Mouse (Mus musculus) left cerebral cortex, adult 8-10 months (tissue): ENCODE data around the gene Zbtb2. TPM values are rescaled to one million over a fixed set of nuclear protein-coding genes. Genes with fewer than 3 reads are reported as not detected.
A peak's percentile ranks its signal among the peaks of the same experiment; 100 is the strongest.

Source experiments
- DNase-seq, 2 experiments: peaks; one replicate each; pipeline ENCODE4 v3.0.0; 2022; ENCODE audit warnings: low spot score in 2 of 2
- total RNA-seq, 4 experiments: library from RNA; stranded (reverse); gene quantifications; 2 replicates each; pipeline ENCODE4 v1.2.4; 2022

Zbtb2 gene
- total RNA-seq, 4 experiments from 2014 or later, result 10.3 to 12.4 (median 11.7) TPM

- DNase-seq, result peak; percentile 72 to 96
These were observed 1.0 kb downstream of the Zbtb2 start for GRCm38 (mm10) chr10:4386609-4387591.

- DNase-seq, result no peak
These were observed 3.7 kb downstream of the Zbtb2 start for GRCm38 (mm10) chr10:4384244-4384643.

GRCm38 (mm10) chr10:4380748-4381147 lies 7.2 kb downstream of the Zbtb2 start:
- DNase-seq, result no peak

DNA sequence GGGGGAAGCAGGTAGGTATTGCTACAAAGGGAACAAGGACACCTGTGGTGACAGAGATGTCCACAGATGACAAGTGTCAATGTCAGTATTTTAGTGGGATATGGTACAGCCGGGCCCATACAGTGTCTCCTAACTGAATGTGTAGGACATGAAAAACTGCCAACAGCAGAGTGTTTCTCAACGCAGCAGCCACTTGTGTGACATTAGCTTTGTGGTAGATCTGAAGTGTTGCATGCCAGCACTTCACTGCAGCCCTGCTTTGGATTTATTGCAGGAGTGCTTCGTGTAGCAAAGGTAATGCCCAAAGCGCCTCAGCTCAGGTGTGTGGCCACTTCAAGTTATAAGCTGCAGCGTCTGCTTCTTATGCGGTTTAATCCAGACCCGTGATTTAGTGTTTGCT lies 11.0 kb downstream of the Zbtb2 start:
- no peak for DNase-seq

DNA sequence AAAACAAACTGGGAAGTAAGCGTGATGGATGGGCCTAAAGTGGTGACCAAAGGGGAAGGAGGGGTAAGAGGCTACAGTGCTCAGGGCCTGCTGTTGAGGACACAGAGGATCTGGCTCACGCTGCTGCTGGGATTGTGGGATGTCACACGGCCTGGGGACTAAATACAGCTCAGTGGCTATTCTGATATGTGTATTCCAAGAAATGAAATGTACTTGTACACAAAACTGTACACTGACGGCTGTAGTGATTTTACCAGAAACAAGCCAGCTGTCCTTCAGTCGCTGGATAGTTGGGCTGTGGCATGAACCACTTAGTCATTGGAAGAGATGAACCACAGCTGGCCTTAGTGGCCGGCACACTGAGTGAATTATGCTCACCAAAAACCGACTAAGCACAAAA lies 11.4 kb downstream of the Zbtb2 start:
- no peak for DNase-seq

DNA sequence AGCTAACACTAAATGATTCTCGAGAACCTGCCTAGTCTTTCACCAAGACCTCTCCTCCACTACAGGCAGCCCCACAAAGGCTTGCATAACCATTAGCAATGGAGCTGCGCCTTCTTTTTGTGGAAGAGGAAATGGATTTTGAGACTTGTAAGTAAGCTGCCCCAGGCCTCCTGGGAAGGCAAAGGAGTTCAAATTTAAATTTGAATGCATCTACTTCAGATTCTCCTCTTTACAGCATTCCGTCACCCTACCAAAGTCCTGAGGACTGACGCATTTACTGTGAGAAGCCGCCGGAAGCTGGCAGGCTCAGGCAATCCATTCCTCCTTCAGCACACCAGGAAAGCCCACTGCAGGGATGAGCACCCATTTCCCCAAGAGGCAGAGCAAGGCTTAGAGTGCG lies 12.6 kb downstream of the Zbtb2 start:
- DNase-seq, result no peak

DNA sequence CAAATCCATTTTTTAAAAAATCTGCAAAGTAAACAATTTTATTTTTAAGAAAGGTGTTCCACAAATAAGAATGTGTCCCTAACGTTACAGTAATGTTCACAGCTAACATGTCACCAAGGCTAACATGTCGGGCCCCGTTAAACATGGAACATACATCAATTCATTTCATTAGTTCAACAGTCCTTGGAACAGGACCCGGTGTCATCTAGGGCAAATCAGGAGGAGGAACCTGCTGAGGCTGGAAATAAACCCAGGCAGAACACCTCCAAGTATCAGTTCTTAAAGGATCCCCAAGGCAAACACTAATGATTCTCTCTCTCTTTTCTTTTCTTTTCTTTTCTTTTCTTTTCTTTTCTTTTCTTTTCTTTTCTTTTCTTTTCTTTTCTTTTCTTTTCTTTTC lies 13.2 kb downstream of the Zbtb2 start:
- DNase-seq, result no peak

GRCm38 (mm10) chr10:4374239-4374638 lies 13.7 kb downstream of the Zbtb2 start:
- no peak for DNase-seq

DNA sequence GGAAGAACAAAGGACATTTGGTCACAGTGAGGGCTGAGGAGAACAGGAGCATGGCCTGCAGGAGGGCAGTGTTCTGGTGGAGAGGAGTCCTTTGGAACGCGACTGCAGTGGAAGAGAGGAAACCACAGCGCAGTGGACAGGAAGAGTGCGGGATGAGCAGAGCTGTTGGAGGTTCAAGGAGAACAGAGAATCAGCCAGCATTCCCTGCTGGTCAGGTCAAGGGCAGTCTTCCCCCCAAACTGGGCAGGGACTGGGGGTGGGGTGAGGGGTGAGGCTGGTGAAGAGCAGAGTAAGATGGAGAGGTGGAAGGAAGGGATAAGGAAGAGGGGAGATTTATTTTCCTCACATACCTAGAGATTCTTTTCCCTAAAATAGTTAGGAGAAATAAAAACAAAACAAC lies 14.3 kb downstream of the Zbtb2 start:
- DNase-seq, result no peak

- no peak for DNase-seq
These were observed 15.9 kb downstream of the Zbtb2 start for GRCm38 (mm10) chr10:4372011-4372410.

GRCm38 (mm10) chr10:4370105-4370504 lies 17.8 kb downstream of the Zbtb2 start:
- DNase-seq, result no peak

- no peak for DNase-seq
These were observed 23.3 kb downstream of the Zbtb2 start for GRCm38 (mm10) chr10:4364618-4365017.

GRCm38 (mm10) chr10:4357435-4357834 lies 30.5 kb downstream of the Zbtb2 start:
- DNase-seq, result no peak

DNA sequence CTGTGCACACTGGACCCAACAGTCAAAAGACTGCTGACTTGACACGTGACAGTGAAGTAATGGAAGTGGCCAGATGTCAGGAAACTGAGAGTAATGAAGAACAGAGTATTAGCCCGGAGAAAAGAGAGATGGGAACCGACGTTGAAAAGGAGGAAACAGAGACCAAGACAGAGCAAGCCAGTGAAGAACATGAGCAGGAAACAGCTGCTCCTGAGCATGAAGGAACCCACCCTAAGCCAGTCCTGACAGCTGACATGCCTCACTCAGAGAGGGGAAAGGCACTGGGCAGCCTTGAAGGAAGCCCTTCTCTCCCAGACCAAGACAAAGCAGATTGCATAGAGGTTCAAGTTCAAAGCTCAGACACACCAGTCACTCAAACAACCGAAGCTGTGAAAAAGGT lies 31.3 kb downstream of the Zbtb2 start:
- no peak for DNase-seq

DNA sequence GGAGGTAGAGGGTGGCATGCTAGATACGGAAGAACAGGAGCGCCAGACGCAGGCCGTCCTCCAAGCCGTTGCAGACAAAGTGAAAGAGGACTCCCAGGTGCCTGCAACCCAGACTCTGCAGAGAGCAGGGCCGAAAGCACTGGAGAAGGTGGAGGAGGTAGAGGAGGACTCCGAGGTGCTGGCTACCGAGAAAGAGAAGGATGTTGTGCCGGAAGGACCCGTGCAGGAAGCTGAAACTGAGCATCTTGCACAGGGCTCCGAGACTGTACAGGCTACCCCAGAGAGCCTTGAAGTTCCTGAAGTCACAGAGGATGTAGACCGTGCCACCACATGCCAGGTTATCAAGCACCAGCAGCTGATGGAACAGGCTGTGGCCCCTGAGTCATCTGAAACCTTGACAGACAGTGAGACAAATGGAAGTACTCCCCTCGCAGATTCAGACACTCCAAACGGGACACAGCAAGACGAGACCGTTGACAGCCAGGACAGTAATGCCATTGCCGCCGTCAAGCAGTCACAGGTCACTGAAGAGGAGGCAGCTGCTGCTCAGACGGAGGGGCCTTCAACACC lies 31.9 kb downstream of the Zbtb2 start:
- no peak for DNase-seq

DNA sequence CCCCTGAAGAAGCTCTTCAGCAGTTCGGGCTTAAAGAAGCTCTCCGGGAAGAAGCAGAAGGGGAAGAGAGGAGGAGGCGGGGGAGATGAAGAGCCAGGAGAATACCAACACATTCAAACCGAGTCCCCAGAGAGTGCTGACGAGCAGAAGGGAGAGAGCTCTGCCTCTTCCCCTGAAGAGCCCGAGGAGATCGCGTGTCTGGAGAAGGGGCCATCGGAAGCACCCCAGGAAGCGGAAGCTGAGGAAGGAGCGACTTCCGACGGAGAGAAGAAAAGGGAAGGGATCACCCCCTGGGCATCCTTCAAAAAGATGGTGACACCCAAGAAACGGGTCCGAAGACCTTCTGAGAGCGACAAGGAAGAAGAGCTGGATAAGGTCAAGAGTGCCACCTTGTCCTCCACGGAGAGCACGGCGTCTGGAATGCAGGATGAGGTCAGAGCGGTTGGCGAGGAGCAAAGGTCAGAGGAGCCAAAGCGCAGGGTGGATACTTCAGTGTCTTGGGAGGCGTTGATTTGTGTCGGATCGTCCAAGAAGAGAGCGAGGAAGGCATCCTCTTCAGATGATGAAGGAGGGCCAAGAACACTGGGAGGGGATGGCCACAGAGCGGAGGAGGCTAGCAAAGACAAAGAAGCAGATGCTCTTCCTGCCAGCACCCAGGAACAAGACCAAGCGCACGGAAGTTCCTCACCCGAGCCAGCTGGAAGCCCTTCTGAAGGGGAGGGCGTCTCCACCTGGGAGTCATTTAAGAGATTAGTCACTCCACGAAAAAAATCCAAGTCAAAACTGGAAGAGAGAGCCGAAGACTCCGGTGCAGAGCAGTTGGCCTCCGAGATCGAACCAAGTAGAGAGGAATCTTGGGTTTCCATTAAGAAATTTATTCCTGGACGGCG lies 33.3 kb downstream of the Zbtb2 start:
- no peak for DNase-seq

DNA sequence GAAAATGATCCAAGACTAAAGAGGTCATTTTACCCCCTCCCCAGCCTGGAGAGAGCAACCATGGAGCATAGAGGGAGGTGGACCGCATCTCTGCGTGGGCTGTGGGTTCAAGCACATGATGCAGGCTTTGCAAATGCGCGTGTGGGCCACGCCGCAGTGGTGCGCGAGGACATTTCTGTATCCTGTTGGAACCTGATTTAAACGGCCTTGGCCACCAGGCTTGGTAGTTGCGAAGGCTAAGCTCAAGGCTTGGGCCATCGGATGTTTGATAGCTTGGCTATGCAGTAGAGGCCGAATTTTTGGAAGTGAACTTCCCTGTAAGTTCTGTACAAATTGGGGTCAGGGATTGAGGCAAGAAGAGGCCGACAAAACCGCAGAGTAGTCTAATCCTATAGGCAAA lies 40.3 kb downstream of the Zbtb2 start:
- no peak for DNase-seq

DNA sequence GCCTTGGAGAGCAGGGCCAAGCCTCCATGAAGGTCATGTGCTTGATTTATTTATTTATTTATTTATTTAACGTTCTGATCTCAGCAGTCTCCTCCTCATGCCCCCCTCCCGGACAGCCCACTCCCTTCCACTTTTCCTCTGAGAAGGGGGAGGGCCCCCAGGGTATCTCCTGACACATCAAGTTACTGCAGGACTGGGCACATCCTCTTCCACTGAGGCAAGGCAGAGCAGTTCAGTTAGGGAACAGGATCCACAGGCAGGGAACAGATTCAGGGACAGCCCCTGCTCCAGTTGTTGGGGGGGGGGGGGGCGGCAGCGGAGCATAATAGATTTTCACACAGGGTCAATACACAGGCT lies 40.8 kb downstream of the Zbtb2 start:
- DNase-seq, result no peak

DNA sequence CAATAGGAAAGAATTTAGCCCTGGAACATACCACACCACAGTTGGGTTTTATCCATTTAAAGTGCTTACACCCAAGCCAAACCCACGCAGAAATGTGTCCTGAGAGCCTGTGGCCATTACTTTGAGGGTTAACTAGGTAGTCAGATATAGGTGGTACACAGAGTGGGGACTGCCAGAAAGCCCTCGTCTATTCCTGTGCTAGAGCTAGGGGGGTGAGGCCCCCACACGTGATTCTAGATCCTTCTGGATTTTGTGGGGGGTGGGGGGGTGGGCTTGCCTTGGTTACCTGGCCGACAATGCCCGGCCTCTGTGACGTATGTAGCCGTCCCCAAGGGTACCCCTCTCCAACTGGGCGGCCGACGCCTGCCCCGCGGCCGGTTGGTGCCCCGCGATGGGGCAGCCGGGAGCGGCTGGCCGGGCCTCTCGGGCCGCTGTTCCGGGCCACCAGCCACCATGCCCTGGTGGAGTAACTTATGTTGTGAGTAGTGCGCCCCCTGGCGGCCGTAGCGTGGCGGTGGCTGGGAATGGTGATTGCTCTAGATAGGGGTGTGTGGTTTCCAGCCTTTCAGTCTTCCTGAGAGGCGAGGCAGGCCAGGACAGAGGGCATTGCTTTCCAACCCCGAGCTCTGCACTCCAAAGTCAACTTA lies 41.3 kb downstream of the Zbtb2 start:
- DNase-seq, result peak; percentile 73 to 76

- no peak for DNase-seq
These were observed 46.5 kb downstream of the Zbtb2 start for GRCm38 (mm10) chr10:4341430-4341829.

- DNase-seq, result no peak
These were observed 48.9 kb downstream of the Zbtb2 start for GRCm38 (mm10) chr10:4338863-4339461.
